Mouse (Mus musculus) ovary, postnatal 36 days (tissue): ENCODE results near the gene Cgnl1.

ENCODE experiments used
- DNase-seq: peaks from one replicate; pipeline ENCODE4 v3.0.0; 2022; ENCODE audit warnings: low spot score, mixed read lengths

Gene Cgnl1

DNA sequence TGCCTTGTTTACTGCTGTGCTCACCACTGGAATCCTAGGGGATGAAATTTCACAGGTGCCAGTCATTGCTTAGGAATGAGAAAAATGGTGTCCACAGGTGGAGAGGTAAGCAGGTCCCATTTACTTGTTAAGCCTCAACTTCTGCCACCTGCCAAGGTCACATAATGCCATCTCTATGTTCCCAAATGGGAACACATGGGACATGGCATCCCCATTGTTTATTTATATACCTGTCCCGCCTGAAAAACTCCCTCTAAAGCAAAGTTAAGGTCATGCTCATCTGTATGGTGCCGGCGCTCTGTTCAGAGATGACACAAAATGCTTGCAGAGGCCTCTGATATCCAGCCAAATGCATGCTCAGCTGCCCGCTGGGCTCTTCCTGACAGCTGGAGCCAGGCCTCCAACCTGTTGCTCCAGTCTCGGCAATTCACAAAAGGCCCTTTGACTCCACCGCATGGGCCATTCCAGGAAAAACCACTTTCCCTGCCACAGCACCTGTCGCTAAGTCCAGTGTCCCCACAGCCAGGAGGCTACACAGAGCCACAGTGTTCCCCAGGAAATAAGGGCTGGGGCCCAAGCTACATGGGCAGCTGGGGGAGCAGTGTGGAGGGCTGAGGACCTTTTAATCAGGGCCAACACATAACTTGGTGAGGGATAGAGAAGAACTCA, 192.4 kb downstream of the Cgnl1 start:
- DNase-seq = no peak
